Comparison of ENCODE assay signal across 11 mouse cellular contexts in genomic region chr5:90289887-90290286, GRCm38 (mm10).
"Had no signal": no experiment of that assay in that cellular context is flagged by ENCODE, and none has a peak within 500 bp of the region (broad histone marks: within the 10 kb centered on the region; RNA-seq: fewer than 3 reads in every experiment).

No protein-coding gene starts in this region.

- DNase-seq: lung, adult 18-20 months; lung, embryonic 14.5 days; lung, postnatal 10 days; lung, postnatal 4 days; midbrain, embryonic 14.5 days; right cerebral cortex, postnatal 25 days; right cerebral cortex, postnatal 4 days; thymus, adult 18-20 months; thymus, postnatal 14 days; thymus, postnatal 36 days had no signal

- ATAC-seq: midbrain, embryonic 16.5 days had no signal
